Mouse (Mus musculus) heart, adult 8-10 months (tissue): ENCODE results near the gene Efcab3. TPM values are rescaled to one million over a fixed set of nuclear protein-coding genes. Genes with fewer than 3 reads are reported as not detected.
"Not testable (repeated sequence)": the region's sequence is repeated elsewhere in the genome, so short reads cannot be mapped to it uniquely, and the experiment has no call there.

Source experiments
- DNase-seq: peaks from one replicate; pipeline ENCODE4 v3.0.0; 2022; ENCODE audit warnings: low spot score
- total RNA-seq, 4 experiments: library from RNA; stranded (reverse); gene quantifications; 2 replicates each; pipeline ENCODE4 v1.2.4; 2022

Gene Efcab3
- total RNA-seq, result not detected

GRCm38 (mm10) chr11:105063292-105063691, at the start of gene Efcab3:
Gene Efcab3 (plus strand): TSS chr11:105063592.
- DNase-seq, result no peak

- DNase-seq, result no peak
Observed at GRCm38 (mm10) chr11:105021071-105021470, 42.3 kb upstream of the Efcab3 start.

GRCm38 (mm10) chr11:105028744-105029348, 34.5 kb upstream of the Efcab3 start:
- DNase-seq, result no peak

GRCm38 (mm10) chr11:105029525-105029924, 33.9 kb upstream of the Efcab3 start:
- no peak for DNase-seq

- no peak for DNase-seq
Observed at GRCm38 (mm10) chr11:105030229-105030628, 33.2 kb upstream of the Efcab3 start.

- DNase-seq, result no peak
Observed at GRCm38 (mm10) chr11:105031103-105031502, 32.3 kb upstream of the Efcab3 start.

GRCm38 (mm10) chr11:105035081-105035480, 28.3 kb upstream of the Efcab3 start:
- no peak for DNase-seq

GRCm38 (mm10) chr11:105112448-105112847, 49.1 kb downstream of the Efcab3 start:
- DNase-seq, result not testable (repeated sequence)

GRCm38 (mm10) chr11:105117814-105118213, 54.4 kb downstream of the Efcab3 start:
- no peak for DNase-seq

GRCm38 (mm10) chr11:105120551-105121061, 57.2 kb downstream of the Efcab3 start:
- no peak for DNase-seq

- not testable (repeated sequence) for DNase-seq
Observed at GRCm38 (mm10) chr11:105121792-105122191, 58.4 kb downstream of the Efcab3 start.

- peak; percentile 10 for DNase-seq
Observed at GRCm38 (mm10) chr11:105123986-105124385, 60.6 kb downstream of the Efcab3 start.

- peak; percentile 72 for DNase-seq
Observed at GRCm38 (mm10) chr11:105125735-105126519, 62.5 kb downstream of the Efcab3 start, which contains the start of gene Mettl2. Gene Mettl2 (plus strand): TSS chr11:105126425.

GRCm38 (mm10) chr11:105126520-105127029, 63.2 kb downstream of the Efcab3 start:
- no peak for DNase-seq

GRCm38 (mm10) chr11:105135692-105136091, 72.3 kb downstream of the Efcab3 start:
- DNase-seq, result no peak

- DNase-seq, result not testable (repeated sequence)
Observed at GRCm38 (mm10) chr11:105137255-105137654, 73.9 kb downstream of the Efcab3 start.

- DNase-seq, result not testable (repeated sequence)
Observed at GRCm38 (mm10) chr11:105140512-105140911, 77.1 kb downstream of the Efcab3 start.

- no peak for DNase-seq
Observed at GRCm38 (mm10) chr11:105141115-105141514, 77.7 kb downstream of the Efcab3 start.

- no peak for DNase-seq
Observed at GRCm38 (mm10) chr11:105143564-105143963, 80.2 kb downstream of the Efcab3 start.

- no peak for DNase-seq
Observed at GRCm38 (mm10) chr11:105144084-105144483, 80.7 kb downstream of the Efcab3 start.

GRCm38 (mm10) chr11:105144508-105145210, 81.3 kb downstream of the Efcab3 start:
- DNase-seq, result no peak

- DNase-seq, result no peak
Observed at GRCm38 (mm10) chr11:105145211-105145610, 81.8 kb downstream of the Efcab3 start.
